Mouse (Mus musculus): ENCODE data around the gene Slc50a1.

DNA sequence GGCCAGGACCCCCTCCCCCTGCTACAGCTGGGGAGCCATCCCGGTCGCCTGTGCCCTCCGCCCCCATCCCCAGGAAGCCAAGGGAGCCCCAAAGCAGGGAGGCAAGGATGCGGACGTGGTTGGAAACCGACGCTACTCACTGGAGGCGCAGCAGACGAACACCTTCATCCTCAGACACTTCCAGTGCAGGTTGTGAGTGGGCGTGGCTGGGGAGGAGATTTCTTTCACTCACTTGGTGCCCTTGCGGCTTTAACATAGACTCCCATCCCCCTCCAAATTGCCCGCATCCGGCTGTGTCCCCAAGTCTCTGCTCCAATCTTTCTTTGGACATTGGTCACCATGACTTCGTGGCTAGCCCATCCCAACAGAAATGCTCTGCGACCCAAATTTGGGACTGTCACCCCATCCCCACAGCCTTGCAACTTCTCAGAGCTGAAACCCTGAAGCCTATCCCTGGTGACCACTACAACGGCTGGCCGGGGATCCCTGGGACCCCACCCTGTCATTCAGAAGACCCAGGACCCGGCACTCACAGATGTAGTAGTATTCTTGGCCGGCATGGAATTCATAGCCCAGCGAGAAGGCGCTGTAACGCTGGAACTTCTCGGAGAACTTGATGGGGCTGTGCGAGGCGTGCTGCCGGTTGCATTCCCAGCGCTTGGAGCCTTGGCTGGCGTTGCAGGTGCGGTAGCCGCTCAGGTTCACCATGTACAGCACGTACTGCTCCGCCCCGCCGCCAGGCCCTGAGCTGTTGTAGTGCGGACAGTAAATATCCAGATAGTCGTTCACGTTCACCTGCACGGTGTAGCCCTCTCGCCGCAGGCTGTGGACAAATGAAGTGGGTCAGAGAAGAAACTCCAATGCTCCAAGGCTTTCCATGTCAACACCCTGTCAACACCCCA lies 45.8 kb upstream of the Slc50a1 start:
- no peak for TF ChIP-seq TCF12 (IDR thresholded peaks at IDR 0.05; ENCODE audit: low read depth, low read length)
- TF ChIP-seq POLR2A (IDR thresholded peaks at IDR 0.05; ENCODE audit: control insufficient read depth in 1 of 2, insufficient read depth in 1 of 2, low read depth in 1 of 2, low read length in 2 of 2, poor library complexity in 1 of 2) = no peak
- TF ChIP-seq ZC3H11A (IDR thresholded peaks at IDR 0.05; ENCODE audit: low read depth, low read length) = no peak
- TF ChIP-seq SMC3 (IDR thresholded peaks at IDR 0.05; ENCODE audit: low read depth, low read length) = no peak
- TF ChIP-seq GATA1 (IDR thresholded peaks at IDR 0.05; ENCODE audit: low read depth, low read length) = no peak
- no peak for TF ChIP-seq ETS1 (IDR thresholded peaks at IDR 0.05; ENCODE audit: low read depth, low read length)
- TF ChIP-seq TBP (IDR thresholded peaks at IDR 0.05; ENCODE audit: low read depth, low read length) = no peak
- no peak for TF ChIP-seq USF1 (IDR thresholded peaks at IDR 0.05; ENCODE audit: low read depth, low read length)
- no peak for TF ChIP-seq GABPA (IDR thresholded peaks at IDR 0.05; ENCODE audit: low read depth, low read length)
- no peak for TF ChIP-seq ZMIZ1 (IDR thresholded peaks at IDR 0.05; ENCODE audit: low read depth, low read length)

All from MEL (cell line).